Mouse (Mus musculus) limb, embryonic 12.5 days (tissue): ENCODE measurements at regions not wholly inside any gene's neighbourhood (a gene's known extent, or its start where the extent isn't known, plus 50 kb on each side); places are given as distances from the start of the nearest gene placed in this dataset.

Source experiments
- ATAC-seq: fragments of 200-750 bp; cut with Nextera tagmentation; 2 replicates; pipeline ENCODE4 v1.8.0; 2017; ENCODE audit warnings: low read depth, moderate TSS enrichment; ENCODE audit not compliant: insufficient number of reproducible peaks, insufficient read depth, low FRiP score, low TSS enrichment
- H3K27ac ChIP-seq: fragments of 300-500 bp; sonication (generic); 2 replicates; pipeline ENCODE4 v1.5.1; 2016; ENCODE audit warnings: mild to moderate bottlenecking, moderate library complexity
- H3K27me3 ChIP-seq: fragments of 300-500 bp; sonication (generic); 2 replicates; pipeline ENCODE4 v1.6.1; 2016; ENCODE audit warnings: mild to moderate bottlenecking, moderate library complexity
- H3K36me3 ChIP-seq: fragments of 300-500 bp; sonication (generic); 2 replicates; pipeline ENCODE4 v1.6.1; 2016; ENCODE audit warnings: mild to moderate bottlenecking, moderate library complexity
- H3K4me1 ChIP-seq: fragments of 300-500 bp; sonication (generic); replicated peaks from 2 replicates; pipeline ENCODE4 v1.6.1; 2016
- H3K4me2 ChIP-seq: fragments of 300-500 bp; sonication (generic); 2 replicates; pipeline ENCODE4 v1.6.1; 2016; ENCODE audit warnings: mild to moderate bottlenecking, moderate library complexity
- H3K4me3 ChIP-seq: fragments of 300-500 bp; sonication (generic); replicated peaks from 2 replicates; pipeline ENCODE4 v1.5.1; 2016; ENCODE audit warnings: mild to moderate bottlenecking
- H3K9ac ChIP-seq: fragments of 300-500 bp; sonication (generic); replicated peaks from 2 replicates; pipeline ENCODE4 v1.6.1; 2016; ENCODE audit warnings: mild to moderate bottlenecking, moderate library complexity
- H3K9me3 ChIP-seq: fragments of 300-500 bp; sonication (generic); 2 replicates; pipeline ENCODE4 v1.6.1; 2016; ENCODE audit warnings: mild to moderate bottlenecking, moderate library complexity
- WGBS: fragments of 180-500 bp; shearing (Covaris S2); methylation state at CpG from one replicate; pipeline ENCODE4 v1.1.7; 2016; 5-methylcytosine and 5-hydroxymethylcytosine counted together

DNA sequence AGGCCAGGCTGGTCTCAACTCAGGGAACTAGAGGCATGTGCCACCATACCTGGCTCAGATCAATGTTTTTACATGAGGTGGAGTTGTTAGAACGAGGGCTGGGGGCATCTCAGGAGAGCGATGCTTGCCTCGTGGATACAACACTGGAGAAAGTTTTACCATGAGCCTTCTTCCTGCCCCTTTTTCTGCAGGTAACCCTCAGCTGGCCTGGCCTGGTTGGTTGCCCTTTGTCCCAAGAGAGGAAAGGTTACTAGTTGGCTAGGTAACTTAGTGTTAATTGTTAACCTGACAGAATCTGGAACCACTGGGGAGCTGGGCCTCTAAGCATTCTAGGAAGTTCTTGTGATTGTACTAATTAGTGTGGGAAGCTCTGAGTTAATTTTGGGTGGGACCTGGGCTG is 81.0 kb upstream of the Sertad2 start:
- 85% methylated on average over 3 of the region's 3 CpGs for WGBS
- Histone ChIP-seq H3K9me3 (no peaks in the 10 kb centered on the region), H3K4me2 (no peak overlapping the region), H3K9ac (no peak overlapping the region), H3K36me3 (no peaks in the 10 kb centered on the region), H3K27ac (no peak overlapping the region), H3K27me3 (no peaks in the 10 kb centered on the region; the same call in 1 of the 2 replicates), H3K4me3 (no peak overlapping the region), H3K4me1 (peaks cover 11% of the 10 kb centered on the region; the same call in 1 of the 2 replicates)
- ATAC-seq = no peak

DNA sequence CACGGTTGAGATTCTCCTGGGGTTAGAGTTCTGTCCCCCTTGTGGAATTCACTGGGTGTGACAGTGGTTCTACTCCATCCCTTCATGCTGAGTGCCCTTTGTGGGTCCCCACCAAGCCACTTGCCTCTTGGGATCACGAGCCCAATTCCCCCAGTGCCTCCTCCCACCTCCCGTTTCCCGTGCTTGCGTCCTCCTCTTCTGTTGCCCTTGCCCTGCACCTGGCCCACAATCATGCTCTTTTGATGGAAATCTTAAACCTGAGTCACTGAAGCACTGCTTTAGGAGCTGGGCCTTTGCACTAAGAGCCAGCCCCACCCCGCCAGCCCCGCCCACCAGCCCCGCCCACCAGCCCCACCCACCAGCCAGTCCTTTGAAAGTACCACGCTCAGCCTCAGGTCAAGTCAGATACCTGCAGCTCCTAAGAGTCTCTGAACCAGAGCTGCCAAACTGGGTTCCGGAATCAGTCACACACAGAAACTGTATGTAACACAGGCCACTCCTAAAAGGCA is 79.8 kb upstream of the Sertad2 start:
- Histone ChIP-seq H3K36me3 (no peaks in the 10 kb centered on the region), H3K4me1 (peaks cover 11% of the 10 kb centered on the region; the same call in 1 of the 2 replicates), H3K4me2 (no peak overlapping the region), H3K9ac (no peak overlapping the region), H3K9me3 (no peaks in the 10 kb centered on the region), H3K27ac (no peak overlapping the region), H3K4me3 (no peak overlapping the region), H3K27me3 (no peaks in the 10 kb centered on the region; the same call in 1 of the 2 replicates)
- no peak for ATAC-seq
- 19% methylated on average over 10 of the region's 10 CpGs for WGBS

DNA sequence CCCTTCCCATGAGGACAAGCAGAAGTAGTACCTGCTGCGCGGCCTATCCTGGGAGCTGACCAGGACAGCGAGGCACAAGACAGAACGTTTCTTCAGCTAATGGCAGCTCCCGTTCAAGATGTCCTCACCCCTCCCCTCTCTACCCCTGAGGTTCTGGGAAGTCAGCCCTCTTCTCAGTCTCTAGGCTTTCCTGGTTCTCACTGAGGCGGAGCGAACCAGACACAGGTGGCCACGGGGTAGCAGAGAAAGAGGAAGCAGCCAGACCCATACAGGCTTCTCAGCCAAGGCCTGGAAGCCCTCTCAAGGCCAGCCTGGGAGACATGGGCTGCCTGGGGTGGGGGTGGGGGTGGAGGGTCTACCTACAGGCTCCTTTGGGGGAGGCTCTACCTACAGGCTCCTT is 78.5 kb upstream of the Sertad2 start:
- Histone ChIP-seq H3K9me3 (no peaks in the 10 kb centered on the region), H3K27me3 (no peaks in the 10 kb centered on the region; the same call in 1 of the 2 replicates), H3K36me3 (no peaks in the 10 kb centered on the region), H3K9ac (no peak overlapping the region), H3K4me1 (peaks cover 15% of the 10 kb centered on the region; the same call in 1 of the 2 replicates), H3K4me3 (no peak overlapping the region), H3K27ac (no peak overlapping the region), H3K4me2 (no peak overlapping the region)
- 79% methylated on average over 8 of the region's 8 CpGs for WGBS
- no peak for ATAC-seq

DNA sequence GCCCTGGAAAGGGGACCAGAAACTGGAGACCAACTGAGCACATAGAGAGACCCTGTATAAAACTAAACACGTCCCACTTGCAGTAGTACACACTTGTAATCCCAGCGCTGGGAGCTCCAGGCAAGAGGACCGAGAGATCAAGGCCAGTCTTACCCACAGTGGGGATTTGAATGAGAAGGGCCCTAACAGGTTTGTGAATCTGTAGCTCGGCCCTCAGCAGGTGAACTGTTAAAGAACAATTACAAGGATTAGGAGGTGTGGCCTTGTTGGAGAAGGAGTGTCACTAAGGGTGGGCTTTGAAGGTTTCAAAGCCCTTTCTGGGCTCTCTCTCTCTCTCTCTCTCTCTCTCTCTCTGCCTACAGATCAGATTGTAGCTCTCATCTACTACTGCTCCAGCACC is 76.5 kb upstream of the Sertad2 start:
- Histone ChIP-seq H3K9me3 (no peaks in the 10 kb centered on the region), H3K36me3 (no peaks in the 10 kb centered on the region), H3K27me3 (no peaks in the 10 kb centered on the region; the same call in 1 of the 2 replicates), H3K4me2 (no peak overlapping the region), H3K4me3 (no peak overlapping the region), H3K27ac (no peak overlapping the region), H3K4me1 (0 out of 2 replicates have a peak, but pooled peaks cover 6% of the 10 kb centered on the region), H3K9ac (no peak overlapping the region)
- WGBS = 22% methylated on average over 4 of the region's 4 CpGs
- ATAC-seq = no peak

DNA sequence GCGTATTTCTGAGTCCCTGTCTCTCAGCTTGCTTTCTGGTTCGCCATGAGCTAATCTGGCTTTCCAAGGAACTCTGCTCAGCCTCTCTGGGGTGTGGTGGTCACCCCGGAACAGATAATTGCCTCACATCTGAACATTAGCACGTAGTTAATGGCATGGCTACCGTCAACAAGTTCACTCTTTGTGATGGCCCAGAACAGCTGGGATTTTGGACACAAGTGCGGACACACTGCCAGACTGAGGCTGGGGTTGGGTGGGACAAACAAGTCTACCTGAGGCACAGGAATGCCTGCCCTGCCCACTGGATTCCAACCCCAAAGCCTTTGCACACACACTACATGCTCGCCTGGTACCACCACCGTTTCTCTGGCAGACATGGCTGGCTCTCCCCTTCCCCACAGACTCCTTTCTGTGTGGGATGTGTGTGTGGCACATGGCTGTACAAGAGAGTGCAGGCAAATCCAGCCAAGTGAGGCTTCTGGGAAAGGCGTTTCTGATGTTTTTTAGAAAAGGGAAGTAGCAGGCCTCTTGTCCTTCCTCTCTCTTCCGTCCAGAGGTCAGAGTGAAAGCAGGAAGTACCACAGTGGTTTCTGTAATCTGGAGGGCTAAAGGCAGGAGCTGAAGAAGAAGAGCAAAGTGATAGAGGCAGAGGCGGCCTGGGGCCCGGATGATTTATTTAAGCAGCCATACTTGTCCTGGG is 74.6 kb upstream of the Sertad2 start:
- Histone ChIP-seq H3K4me1 (0 out of 2 replicates have a peak, but pooled peaks cover 6% of the 10 kb centered on the region), H3K36me3 (no peaks in the 10 kb centered on the region), H3K9me3 (no peaks in the 10 kb centered on the region), H3K4me2 (no peak overlapping the region), H3K27me3 (no peaks in the 10 kb centered on the region; the same call in 1 of the 2 replicates), H3K9ac (no peak overlapping the region), H3K27ac (no peak overlapping the region), H3K4me3 (no peak overlapping the region)
- WGBS = 76% methylated on average over 12 of the region's 12 CpGs
- ATAC-seq = no peak

DNA sequence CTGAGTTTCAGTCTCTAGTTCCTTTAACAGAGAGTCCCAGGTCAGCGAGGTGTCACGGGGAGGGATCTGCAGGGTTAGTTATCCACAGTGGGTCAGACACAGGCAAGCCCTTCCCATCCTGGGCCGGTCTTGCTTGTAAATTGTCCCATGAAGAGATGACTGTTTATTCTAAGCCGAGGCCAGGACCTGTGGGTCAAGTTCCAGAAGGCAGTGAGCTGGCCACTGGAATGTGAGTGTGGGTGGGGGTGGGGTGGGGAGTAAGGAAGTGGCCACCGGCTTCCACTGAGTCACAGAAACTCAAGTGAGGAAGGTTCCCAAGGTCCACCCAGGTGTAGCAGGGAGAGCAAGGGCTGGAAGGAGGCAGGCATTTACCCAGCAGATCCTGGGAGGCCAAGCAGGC is 73.7 kb upstream of the Sertad2 start:
- Histone ChIP-seq H3K4me1 (0 out of 2 replicates have a peak, but pooled peaks cover 6% of the 10 kb centered on the region), H3K9me3 (no peaks in the 10 kb centered on the region), H3K27me3 (no peaks in the 10 kb centered on the region; the same call in 1 of the 2 replicates), H3K4me2 (no peak overlapping the region), H3K9ac (no peak overlapping the region), H3K36me3 (no peaks in the 10 kb centered on the region), H3K27ac (no peak overlapping the region), H3K4me3 (no peak overlapping the region)
- 32% methylated on average over 5 of the region's 5 CpGs for WGBS
- no peak for ATAC-seq

DNA sequence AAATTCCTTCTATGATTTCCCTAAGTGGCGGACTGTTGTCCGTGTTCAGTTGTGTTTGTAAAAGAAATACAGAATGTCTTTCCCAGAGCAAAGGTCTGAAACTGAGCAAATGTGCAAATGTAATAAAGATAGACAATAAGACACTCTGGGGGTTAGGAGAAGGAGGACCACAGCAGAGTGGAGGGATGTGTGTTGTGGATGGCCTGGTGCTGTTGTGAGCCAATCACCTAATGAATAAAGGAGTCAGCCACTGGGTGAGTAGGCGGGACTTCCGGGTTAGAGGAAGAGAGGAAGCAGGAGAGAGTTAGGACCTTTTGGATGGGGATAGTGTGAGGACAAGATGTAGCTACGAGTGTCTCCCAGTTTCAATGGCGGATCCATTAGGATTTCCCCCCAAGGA is 72.7 kb upstream of the Sertad2 start:
- no peaks in the 10 kb centered on the region for H3K36me3 ChIP-seq
- no peak overlapping the region for H3K9ac ChIP-seq
- H3K4me1 ChIP-seq = 0 out of 2 replicates have a peak, but pooled peaks cover 6% of the 10 kb centered on the region
- WGBS = 87% methylated on average over 6 of the region's 6 CpGs
- no peak for ATAC-seq
- H3K27ac ChIP-seq = no peak overlapping the region
- no peaks in the 10 kb centered on the region for H3K9me3 ChIP-seq
- no peaks in the 10 kb centered on the region for H3K27me3 ChIP-seq
- no peak overlapping the region for H3K4me3 ChIP-seq
- H3K4me2 ChIP-seq = no peak overlapping the region

DNA sequence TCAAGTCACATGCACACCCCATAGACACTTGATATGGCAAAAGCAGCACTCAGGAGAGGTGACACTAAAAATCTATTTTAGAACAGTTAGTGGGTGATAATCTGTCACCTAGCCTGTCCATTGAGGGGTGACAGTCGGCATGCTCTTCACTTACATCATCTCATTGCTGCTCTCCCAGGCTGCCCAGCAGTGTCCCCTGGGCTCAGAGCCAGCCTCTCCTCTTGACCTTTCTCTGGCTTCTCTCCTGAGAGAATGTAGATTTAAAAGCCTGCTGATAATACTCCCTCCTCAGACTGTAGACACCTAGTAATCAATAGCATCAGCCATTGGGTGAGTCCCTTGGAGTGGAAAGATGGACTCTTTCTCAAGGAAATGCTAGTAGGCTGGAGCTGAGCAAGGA is 70.7 kb upstream of the Sertad2 start:
- no peak overlapping the region for H3K27ac ChIP-seq
- WGBS = 87% methylated on average over 1 of the region's 1 CpGs
- H3K9ac ChIP-seq = no peak overlapping the region
- H3K4me1 ChIP-seq = peaks cover 8% of the 10 kb centered on the region
- no peak overlapping the region for H3K4me3 ChIP-seq
- no peaks in the 10 kb centered on the region for H3K27me3 ChIP-seq
- no peak for ATAC-seq
- H3K36me3 ChIP-seq = no peaks in the 10 kb centered on the region
- no peak overlapping the region for H3K4me2 ChIP-seq
- H3K9me3 ChIP-seq = no peaks in the 10 kb centered on the region

DNA sequence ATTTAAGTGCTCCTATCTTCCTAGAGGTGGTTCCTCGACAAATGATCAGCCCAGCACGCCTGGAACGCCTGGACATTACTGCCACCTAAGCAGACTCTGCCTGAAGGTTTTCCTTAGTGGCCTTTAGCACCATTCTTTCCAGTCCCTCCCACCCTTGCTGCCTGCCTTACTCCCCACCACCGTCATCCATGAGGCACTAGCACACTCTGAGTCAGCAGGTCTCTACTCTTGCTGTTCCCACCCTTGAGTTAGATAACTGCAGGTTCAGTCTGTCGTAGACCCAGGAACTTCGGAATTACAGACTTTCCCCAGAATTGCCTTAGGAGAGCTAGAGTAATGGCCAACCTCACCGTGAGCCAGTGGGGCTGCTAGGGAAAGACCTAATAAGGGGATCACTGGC is 67.4 kb upstream of the Sertad2 start:
- H3K9ac ChIP-seq = no peak overlapping the region
- H3K4me3 ChIP-seq = no peak overlapping the region
- WGBS = 74% methylated on average over 7 of the region's 7 CpGs
- H3K27me3 ChIP-seq = no peaks in the 10 kb centered on the region
- no peak for ATAC-seq
- no peak overlapping the region for H3K27ac ChIP-seq
- no peaks in the 10 kb centered on the region for H3K36me3 ChIP-seq
- H3K9me3 ChIP-seq = 0 out of 2 replicates have a peak, but pooled peaks cover 4% of the 10 kb centered on the region
- H3K4me1 ChIP-seq = peaks cover 7% of the 10 kb centered on the region
- H3K4me2 ChIP-seq = no peak overlapping the region

DNA sequence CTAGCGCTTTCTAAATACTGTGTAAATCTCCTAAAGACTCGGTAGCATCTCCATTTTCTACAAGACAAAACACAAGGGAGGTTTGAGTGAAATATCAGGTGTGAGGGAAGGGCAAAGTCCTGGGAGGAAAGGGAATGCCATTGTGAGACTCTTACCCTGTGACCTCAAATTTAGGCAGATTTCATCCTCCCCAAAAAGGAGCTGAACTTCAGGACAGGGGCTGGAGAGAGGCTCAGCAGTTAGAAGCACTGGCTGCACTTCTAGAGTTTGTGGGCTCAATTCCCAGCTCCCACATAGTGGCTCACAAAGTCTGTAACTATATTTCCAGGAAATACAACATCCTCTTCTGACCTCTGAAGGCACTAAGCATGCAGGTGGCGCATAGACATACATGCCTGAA is 66.6 kb upstream of the Sertad2 start:
- H3K4me1 ChIP-seq = peaks cover 7% of the 10 kb centered on the region
- WGBS = 88% methylated on average over 3 of the region's 3 CpGs

DNA sequence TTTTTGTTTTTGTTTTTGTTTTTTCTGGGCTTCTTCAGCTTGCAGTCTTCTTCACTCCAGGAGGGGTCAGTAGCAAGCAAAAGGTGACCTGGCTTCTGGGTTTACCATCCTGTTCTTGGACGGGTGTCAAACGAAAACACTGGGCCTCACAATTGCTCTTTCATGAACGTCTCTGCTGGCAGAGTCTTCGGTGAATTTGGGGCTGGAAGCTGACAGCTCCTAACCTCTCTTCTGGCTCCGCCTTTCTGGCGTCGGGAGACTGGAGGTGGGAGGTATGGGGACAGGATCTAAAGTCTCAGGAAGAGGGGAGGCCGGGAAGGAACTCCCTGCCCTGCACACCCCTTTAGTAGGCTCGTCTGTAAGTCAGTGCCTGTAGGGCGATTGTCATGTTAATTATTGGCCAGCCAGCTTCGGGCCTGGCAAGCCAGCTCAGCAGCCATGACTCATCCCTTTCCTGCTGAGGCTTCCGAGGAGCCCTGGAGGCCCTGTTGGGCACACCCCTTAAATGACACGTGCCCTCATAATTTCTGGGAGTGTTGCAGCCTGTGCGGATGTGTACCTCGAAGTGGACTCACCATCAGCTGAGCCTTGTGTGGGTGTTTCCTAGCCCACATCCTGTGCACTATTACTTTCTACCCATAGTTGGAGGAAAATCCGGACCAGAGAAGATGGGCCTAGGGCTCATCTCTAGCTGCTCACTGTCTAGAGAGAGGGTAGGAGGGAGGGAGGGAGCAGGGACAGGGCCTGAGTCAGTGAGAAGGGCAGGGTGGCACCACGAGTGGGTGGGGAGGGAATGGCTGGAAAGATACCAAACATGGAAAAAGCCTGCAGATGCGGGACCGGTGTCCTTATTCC is 65.6 kb upstream of the Sertad2 start:
- WGBS = 22% methylated on average over 19 of the region's 19 CpGs
- H3K4me1 ChIP-seq = peaks cover 7% of the 10 kb centered on the region
- H3K36me3 ChIP-seq = no peaks in the 10 kb centered on the region
- peak overlapping the region; percentile 38 for H3K4me2 ChIP-seq
- peak overlapping the region; percentile 11; the same call in 1 of the 2 replicates for H3K4me3 ChIP-seq
- 0 out of 2 replicates have a peak overlapping the region, but pooled peaks have one; percentile 8 for H3K27ac ChIP-seq
- peak; percentile 71 for ATAC-seq
- no peaks in the 10 kb centered on the region for H3K27me3 ChIP-seq
- 0 out of 2 replicates have a peak, but pooled peaks cover 4% of the 10 kb centered on the region for H3K9me3 ChIP-seq
- H3K9ac ChIP-seq = no peak overlapping the region

More for the DNA sequence above, 66.6 kb upstream of the Sertad2 start:
- Histone ChIP-seq H3K27me3 (no peaks in the 10 kb centered on the region), H3K9me3 (0 out of 2 replicates have a peak, but pooled peaks cover 4% of the 10 kb centered on the region), H3K27ac (no peak overlapping the region), H3K9ac (no peak overlapping the region), H3K36me3 (no peaks in the 10 kb centered on the region), H3K4me2 (no peak overlapping the region), H3K4me3 (no peak overlapping the region)
- ATAC-seq = no peak
